Mouse (Mus musculus) cerebellum, adult 2 months (tissue): ENCODE data around the gene Slc8a1.

Experiments
- CTCF ChIP-seq: fragments of 200-500 bp; IDR thresholded peaks from 2 replicates; pipeline ENCODE4 v1.5.1; 2011; ENCODE audit warnings: low read depth, mild to moderate bottlenecking, control low read depth, low read length, moderate library complexity, borderline replicate concordance; ENCODE audit not compliant: insufficient read depth
- POLR2A ChIP-seq: fragments of 200-500 bp; IDR thresholded peaks from 2 replicates; pipeline ENCODE4 v1.6.1; 2011; ENCODE audit warnings: low read length, control low read depth, borderline replicate concordance; ENCODE audit not compliant: insufficient read depth

DNA sequence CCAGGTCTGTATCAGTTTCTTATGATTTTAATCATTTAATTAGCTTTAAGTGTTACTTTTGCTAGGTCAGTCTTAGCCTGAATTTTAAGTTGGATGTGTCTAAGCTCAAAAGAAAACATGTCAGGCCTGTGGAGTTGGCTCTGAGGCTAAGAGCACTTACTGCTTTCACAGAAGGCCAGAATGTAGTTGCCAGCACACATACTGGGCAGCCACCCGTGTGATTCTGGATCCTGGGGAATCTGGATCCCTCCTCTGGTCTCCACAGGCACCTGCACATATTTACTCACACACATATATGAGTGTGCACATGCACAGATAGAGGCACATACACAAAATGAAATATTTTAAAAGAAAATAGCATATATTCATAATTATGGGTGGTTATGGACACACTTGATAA lies 241.6 kb downstream of the Slc8a1 start:
- TF ChIP-seq CTCF (no peak), POLR2A (no peak)
